Mouse (Mus musculus) liver, adult (tissue): ENCODE results near the gene Tmem59l.

ENCODE experiments used
- GATA4 ChIP-seq: IDR thresholded peaks from 2 replicates; pipeline ENCODE4 v1.6.1; 2014; ENCODE audit warnings: mild to moderate bottlenecking, low read length; ENCODE audit not compliant: insufficient replicate concordance

The Tmem59l gene

GRCm38 (mm10) chr8:70486941-70487520, at the start of gene Tmem59l:
Gene Tmem59l (minus strand): TSS chr8:70487358.
- TF ChIP-seq GATA4 = no peak

GRCm38 (mm10) chr8:70535701-70536100, 48.5 kb upstream of the Tmem59l start:
- no peak for TF ChIP-seq GATA4

- TF ChIP-seq GATA4 = no peak
These were observed 48.1 kb upstream of the Tmem59l start for GRCm38 (mm10) chr8:70535221-70535620.

DNA sequence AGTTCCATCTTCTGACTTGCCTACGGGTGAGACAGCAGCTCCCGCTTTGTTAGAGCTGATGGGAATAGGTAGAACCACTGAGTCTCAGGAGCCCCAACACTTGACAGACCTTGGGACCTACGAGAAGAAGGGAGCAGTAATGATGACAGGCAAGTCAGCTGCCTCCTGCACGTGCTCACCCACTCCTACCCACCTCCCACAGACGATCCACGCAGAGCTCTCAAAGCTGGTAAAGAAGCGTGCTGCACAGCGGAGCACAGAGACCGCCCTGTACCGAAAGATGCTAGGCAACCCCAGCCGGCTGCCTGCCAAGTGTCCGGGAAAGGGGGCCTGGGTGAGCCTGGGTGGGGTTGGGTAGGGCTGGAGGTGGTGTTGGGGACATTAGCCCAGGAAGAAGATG, 47.1 kb upstream of the Tmem59l start:
- no peak for TF ChIP-seq GATA4

DNA sequence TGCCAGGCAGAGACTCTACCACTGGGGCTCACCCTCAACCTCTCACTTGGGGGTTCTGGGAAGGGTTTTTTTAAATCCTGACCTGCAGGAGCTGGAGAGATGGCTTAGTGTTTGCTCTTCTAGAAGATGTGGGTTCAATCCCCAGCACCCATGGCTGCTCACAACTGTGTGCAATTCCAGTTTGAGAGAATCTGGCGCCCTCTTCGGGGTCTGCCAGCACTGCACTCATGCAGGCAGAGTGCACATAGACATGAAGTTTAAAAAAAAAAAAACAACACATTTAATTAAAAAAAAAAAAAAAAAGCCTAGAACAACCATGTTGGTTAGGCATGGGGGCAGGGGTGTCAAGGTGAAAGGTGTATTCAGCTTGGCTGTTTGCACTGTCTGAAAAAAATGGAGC, 43.2 kb upstream of the Tmem59l start:
- TF ChIP-seq GATA4 = no peak

GRCm38 (mm10) chr8:70529741-70530161, 42.6 kb upstream of the Tmem59l start:
- no peak for TF ChIP-seq GATA4

- no peak for TF ChIP-seq GATA4
These were observed 42.1 kb upstream of the Tmem59l start for GRCm38 (mm10) chr8:70529299-70529698.

DNA sequence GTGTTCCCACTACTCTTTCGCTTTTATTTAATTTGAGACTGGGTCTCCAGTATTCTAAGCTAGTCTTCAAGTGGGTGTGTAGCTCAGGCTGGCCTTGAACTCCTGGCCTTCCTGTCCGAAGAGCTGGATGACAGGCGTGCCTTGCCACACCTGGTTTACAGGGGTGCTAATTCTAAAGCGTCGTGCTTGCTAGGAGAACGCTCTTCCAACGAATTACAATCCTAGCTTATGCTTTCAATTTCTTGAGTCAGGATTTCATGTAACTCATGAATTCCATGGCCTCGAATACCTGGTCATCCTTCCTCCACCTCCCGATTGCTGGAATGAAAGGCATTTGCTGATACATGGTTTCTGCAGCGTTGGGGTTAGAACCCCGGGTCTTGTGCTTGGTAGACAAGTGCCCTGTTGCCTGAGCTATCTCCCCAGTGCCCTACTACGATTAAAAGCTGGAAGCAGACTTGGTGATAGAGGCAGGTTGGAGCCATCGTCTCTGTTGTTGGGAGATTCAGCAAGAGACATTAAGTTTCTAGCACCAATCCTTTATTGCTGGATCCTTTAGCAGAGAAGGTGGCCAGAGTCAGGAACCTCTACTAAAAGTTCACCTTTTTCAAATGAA, 41.1 kb upstream of the Tmem59l start:
- TF ChIP-seq GATA4 = no peak

DNA sequence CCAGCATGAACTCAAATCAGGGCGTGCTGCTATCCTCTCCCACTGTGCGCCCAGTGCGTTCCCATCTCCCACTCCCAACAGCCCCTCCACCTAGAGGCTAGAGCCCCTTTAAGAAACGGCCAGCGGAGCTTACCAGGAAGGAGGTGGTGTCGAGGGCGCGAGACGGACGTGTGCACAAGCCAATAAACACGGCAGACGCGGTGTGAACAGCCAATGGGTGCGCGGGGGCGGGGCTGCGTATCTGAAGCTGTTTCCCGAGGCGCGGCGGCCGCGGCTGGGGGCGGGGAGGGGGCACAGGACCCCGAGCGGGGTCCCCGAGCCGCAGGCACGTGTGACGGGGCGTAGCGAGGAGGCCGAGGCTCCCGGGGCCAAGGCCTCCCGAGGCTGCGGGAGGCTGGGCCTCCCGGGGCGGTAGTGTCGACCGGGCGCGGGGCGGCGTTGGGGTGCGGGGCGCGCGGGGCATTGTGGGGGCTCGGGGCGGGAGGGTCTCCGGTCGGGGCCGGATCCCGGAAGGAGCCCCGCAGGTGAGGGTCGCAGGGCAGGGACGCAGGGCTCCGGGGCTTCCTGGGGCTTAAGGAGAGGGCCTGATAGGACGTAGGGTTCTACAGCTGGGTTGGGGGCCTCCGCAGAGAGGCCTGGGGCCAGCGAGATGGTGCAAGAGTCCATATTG, 40.5 kb upstream of the Tmem59l start, which contains the start of the genes Fkbp8 and Kxd1:
Gene Fkbp8, plus strand, starts transcription at position 213 of the 670 bp plus-strand sequence.
Gene Kxd1, minus strand, starts transcription at position 445 of the 670 bp plus-strand sequence.
- TF ChIP-seq GATA4 = peak; percentile 17; the same call in 1 of the 2 replicates

DNA sequence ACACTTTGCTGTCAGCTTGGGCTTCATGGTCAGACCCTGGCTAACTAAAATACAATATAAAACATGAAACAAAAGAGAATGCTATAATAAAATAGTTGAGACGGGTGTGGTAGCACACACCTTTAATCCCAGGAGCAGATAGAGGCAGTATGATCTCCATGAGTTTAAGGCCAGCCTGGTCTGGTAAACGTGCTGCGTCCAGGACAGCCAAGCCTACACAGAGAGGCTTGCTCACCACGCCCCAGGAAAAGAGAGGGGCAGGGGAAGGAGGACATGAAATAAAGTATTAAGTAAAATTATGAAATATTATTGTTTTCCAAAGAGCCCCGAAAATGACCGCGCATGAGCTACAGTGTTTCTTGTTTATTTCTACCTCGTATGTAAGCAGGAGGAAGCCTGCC, 40.0 kb upstream of the Tmem59l start:
- no peak for TF ChIP-seq GATA4

- TF ChIP-seq GATA4 = peak; percentile 94
These were observed 35.6 kb upstream of the Tmem59l start for GRCm38 (mm10) chr8:70522592-70523403.

DNA sequence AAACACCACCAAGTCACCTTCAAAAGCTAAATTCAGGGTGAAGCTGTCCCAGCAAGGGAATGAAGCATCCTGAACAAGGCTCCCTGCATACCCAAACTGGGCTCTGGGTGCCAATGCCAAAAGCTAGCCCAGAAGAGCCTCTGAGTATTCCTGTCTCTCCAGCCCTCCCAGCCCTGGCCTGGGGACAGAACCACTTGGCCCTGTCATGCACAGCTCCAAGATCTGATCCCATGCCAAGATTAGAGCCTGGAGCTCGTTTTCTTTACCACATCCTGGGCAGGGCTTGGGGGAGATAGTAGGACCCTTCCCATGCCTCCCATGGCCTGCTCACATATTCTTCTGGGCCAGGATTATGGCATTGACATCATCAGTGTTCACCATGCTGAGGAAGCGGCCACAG, 32.4 kb upstream of the Tmem59l start:
- TF ChIP-seq GATA4 = no peak

- no peak for TF ChIP-seq GATA4
These were observed 31.9 kb upstream of the Tmem59l start for GRCm38 (mm10) chr8:70519043-70519442.

DNA sequence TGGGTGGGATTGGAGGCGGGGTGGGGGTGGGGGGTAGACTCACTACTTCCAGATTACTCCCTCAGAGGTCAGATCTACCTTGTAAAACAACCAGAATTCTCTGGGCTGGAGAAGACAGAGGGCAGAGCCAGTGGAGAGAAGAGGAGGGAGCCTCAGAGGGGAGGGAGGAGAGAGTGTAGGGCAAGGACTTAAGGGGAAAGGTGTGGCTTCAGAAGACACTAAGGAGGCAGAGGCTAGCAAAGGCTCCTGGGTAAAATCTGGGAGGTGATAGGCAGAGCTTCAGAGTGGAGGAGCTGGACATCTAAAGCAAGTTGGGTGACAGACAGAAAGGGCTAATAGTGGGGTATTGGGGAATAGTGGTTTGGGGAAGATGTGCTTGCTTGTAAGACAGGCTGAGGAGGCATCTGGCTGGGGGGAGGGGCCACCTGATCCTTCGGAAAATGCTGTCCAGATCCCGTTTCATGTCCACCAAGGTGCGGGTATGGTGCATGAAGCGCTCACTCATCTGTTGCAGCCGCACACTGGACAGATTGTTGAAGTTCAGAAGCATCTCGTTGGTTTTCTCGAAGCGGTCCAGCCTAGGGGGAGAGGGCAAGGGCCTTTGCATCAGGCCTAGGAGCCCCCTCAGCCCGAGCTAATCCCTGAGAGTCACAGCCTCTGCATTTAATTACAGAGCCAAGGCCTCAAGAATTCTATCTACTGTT, 30.9 kb upstream of the Tmem59l start:
- no peak for TF ChIP-seq GATA4

- no peak for TF ChIP-seq GATA4
These were observed 26.3 kb upstream of the Tmem59l start for GRCm38 (mm10) chr8:70513441-70513840.

GRCm38 (mm10) chr8:70512253-70512903, 25.2 kb upstream of the Tmem59l start:
- no peak for TF ChIP-seq GATA4
